Mouse (Mus musculus) spleen, postnatal 36 days (tissue): ENCODE data around the gene Tas1r1.
A peak's percentile ranks its signal among the peaks of the same experiment; 100 is the strongest.

Experiments
- DNase-seq, 2 experiments: peaks; one replicate each; pipeline ENCODE4 v3.0.0; 2022; ENCODE audit warnings: low spot score in 2 of 2, mixed read lengths in 1 of 2

Tas1r1 gene

DNA sequence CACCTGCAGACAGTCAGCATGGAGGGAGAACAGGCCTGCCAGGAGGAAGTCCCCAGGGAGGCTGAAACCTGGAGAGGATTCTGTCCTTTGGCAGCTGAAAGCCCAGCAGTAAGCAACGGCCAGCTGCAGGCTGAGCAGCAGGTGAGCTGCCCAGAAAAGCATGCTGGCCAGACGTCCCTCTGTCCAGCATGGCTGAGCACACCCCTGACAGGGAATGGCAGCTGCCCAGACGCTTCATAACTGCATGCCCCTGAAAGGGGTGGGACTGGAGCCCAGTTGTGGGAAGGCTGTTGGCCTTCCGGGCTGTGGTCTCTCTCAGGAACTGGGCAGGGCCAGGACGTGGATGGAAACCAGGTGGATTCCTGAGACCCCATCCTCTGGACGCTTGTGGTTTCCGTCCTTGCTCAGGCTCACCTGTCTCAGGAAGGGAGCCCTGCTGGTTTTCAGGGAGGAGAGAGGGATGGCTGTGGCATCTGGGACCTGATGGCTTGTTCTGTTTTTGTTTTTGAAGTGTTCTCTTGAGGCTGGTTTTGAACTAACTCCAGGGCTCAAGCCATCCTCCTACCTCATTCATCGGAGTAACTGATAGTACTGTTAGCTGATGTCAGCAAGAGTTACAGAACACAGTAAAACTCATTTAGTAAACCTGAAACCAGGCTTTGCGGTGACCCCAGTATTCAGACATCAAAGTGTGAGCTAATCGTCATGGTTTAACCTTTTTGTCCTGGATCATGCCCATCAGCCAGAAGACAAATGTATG lies at the start of gene Tas1r1:
TSS of gene Tas1r1 (minus strand) at position 344 of the 760 bp plus-strand sequence.
- no peak for DNase-seq

DNA sequence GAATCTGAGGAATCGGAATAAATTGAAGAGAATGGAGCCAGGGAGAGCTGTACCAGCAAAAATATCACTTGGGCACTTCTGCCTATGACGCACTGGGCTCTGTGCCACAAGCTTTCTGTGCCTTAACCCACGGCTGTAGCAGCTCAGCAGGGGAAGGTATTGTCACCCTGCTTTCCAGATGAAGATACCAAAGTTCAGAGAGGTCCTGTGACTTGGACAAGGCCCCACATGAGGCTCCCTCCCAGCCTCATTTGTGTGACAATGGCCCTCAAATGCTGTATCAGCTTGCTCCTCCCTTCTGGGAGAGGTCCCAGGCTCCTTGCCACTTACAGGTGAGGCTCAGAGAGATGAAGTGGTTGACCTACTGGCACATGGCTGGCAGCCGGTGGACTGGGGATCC lies 49.8 kb upstream of the Tas1r1 start:
- no peak for DNase-seq

DNA sequence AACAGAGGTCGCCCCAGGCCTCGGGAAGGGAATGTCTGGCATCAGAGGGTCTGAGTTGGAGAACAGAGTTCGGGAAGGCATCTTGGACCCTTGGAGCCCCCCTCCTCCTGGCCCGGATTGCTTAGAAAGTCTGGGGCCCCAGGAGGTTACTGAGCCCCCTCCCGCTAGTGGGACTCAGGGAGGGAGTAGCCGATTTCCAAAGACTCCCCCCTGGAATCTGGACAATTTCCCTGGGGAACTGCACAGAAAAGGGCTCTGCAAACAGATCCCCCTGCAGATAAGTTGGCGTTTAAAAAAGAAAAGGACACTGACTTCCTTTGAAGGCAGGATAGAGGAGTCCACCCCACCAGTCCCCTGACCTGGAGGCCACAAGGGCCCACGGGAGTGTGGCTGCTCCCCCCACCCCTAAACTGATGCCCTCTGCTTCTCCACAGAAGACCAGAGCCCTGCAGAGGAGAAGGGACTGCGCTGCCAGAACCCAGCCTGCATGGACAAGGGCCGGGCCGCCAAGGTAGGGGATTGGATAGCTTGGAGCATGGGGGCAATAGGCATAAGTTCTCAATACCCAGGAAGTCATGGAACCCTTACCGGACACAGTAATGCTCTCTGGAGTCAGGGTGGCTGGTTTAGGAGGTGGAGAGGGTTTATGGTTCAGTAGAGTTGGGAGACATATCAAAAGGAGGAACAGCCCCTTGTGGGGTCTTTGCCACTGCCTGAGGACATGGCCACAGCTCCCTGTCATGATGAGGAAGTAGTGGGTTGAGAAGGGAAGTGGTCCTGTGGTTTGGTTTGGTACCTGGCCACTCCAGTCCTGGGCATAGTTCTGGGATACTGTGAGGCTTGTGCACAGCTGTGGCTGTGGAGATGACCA lies 49.1 kb upstream of the Tas1r1 start:
- DNase-seq, result no peak

DNA sequence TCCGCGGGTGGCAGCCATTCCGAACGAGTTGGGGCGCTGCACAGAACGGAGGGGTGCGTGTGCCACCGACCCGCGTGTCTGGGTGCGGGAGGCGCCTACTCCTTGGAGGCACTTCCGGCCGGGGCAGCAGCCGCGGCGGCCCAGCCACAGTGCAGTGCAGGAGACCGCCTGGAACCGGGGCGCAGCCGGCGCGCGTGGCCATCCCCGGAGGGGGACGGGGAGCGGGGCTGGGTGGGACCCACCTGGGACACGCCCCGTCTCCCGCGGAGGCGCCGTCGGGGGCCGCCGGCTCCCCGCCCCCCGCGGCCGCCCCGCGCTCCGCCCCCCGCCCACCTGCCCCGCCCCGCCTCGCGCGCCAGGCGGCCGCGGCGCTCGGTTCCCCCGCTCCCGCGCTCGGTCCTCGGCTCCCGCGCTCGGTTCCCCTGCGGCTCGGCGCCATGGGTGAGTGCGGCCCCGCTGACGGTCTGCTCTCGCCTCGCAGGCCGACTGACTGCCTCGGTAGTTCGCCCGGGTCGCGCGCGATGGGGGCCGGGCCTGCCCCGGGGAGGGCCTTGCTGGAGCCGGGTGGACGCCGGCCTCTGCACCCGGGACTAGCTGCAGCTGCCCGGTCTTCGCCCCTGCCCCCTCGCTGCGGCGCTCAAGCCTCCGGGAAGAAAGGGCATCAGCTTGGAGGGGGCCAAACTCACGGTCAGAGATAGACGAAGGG lies 48.3 kb upstream of the Tas1r1 start:
- DNase-seq, result peak; percentile 23 to 38

DNA sequence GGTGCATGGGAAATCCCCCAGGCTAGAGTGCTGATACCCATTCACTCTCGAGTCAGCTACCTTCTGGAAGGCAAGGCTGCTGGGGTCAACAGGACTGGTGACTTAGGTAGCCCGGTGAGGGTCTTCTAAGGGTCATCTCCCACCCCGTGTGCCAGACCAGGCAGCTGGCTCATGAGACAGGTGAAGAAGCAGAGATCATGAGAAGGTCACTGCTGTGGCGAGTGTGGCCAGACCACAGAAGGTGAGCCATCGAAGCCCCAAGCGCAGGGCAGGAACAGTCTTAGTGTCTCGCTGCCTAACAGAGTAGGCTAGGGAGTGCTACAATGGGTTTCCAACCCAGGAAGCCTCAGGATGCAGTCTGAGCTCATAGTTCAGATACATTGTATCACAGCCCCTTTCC lies 46.2 kb upstream of the Tas1r1 start:
- no peak for DNase-seq

DNA sequence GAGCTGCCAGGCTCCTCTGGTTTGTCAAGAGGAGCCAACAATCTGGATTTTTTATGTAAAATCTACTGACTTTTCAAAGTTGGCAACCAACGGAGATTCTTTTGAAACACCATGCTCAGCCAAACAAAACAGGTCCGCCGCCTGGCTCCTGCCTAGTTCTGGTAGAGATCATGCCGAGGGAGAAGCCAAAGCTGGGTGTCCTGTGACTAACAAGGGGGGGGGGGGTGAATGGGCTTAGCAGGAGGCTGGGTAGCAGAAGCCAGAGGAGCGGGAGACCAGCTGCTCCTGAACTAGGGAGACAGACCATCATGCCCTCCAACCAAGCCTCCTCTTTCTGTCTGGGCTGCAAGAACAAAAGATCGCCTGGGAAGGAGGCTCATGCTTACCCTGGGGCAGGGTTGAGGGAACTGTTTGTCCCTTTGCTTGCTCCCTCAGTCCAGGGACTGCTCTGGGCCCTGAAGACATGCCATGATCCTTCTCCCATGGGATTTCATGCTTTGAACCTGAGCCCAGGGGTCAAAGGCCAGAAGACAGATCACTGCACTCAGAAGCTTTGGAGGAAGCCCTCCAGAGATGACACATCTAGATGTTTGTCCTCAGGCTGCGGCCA lies 45.3 kb upstream of the Tas1r1 start:
- no peak for DNase-seq

DNA sequence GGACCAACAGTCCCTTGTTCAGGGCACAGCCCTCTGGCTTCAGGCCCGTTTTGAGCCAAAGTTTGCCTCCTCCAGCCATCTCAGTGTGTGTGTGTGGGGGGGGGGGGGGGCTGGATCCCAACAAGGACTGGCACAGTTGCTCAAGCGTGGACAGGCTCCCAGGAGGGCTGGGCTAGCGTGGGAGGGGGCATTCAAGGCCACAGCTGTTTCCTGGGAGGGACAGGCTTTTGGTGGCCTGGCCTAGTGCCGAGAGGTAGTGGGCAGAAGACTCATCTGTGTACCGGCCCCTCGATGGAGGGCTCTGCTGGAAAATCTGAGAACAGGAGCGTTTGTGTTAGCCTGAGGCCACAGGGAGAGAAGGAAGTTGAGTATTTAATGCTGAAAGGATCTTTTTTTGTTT lies 41.6 kb upstream of the Tas1r1 start:
- no peak for DNase-seq

DNA sequence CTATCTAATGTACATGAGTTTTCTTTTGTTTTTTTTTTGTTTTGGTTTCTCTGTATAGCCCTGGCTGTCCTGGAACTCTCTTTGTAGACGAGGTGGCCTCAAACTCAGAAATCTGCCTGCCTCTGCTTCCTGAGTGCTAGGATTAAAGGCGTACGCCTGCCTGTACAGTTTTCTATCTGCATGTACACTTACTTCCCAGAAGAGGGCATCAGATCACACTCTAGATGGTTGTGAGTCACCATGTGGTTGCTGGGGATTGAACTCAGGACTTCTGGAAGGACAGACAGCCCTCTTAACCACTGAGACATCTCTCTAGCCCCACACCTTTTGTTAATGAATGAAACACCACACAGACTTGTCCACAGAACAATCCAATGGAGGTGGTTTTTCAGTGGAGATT lies 40.9 kb upstream of the Tas1r1 start:
- no peak for DNase-seq

DNA sequence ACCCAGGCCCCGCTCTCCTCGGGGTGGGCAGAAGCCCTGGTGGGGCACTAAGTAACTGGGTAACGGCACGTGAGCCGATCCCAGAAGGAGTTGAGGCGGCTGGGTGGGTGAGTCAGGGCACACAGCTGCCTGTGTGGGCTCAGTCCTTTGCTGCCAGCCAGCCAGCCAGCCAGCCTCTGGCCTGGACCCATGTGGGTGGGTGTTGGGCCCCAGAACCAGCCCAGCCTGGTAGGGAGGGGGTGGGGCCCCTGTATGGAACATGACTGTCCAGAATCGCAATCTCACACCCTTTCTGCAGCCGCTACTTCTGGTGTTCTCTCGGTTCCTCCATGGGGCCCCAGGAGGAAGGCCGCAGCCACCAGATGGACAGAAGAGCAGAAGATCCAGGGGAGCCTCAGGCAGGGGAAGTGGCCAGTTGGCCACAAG lies 39.8 kb upstream of the Tas1r1 start:
- no peak for DNase-seq

DNA sequence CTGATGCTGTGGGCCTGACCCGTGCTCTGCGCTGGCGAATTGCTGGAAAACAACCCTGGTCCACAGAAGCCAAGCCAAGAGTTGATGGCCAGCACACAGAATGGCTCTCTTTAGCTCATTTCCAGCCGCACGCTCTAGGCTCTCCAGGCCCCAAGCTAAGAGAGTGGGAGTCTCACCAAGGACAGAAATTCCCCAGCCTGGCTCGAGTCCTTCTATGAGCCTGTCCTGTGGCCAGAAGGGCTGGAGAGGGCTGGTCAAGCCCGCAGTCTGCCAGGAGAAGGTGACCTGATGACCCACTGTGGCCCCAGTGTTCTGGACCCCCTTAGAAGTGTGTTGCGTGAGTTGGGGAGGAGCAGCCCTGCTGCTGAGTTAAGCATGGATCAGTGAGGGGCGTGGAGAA lies 38.8 kb upstream of the Tas1r1 start:
- no peak for DNase-seq

DNA sequence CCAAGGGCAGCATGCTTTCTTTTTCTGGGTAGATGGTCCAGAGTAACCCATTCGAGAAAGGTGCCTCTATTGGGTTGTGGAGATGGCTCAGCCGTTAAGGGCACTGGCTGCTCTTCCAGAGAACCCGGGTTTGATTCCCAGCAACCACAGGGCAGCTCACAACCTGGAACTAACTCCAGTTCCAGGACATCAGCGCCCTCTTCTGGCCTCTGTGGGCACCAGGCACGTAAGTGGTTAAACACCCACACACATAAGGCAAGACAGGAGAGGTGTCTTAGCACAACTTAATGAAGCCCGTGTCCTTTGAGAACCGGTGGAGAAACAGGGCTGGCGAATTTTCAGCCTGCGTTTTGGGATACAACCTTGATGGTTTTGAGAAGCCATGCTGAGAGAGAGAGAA lies 36.2 kb upstream of the Tas1r1 start:
- no peak for DNase-seq

DNA sequence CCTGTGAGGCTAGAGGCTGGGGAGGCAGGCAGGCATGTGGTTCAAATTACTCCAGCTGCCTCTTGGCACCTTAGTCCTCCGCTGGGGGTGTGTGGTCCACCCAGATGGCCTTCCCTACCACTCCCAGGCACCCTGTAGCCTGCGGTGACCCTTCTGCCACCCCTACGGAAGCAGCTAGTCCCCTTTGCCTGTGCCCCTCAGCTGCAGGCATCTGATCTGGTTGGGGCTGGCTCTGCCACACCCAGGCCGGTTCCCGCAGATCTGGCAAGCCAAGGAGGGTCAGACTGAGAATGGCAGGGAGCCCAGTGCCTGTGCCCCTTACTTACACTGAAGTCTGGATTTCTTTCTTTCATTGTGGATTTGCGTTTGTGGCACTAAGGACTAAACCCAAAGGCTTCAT lies 35.3 kb upstream of the Tas1r1 start:
- DNase-seq, result no peak

DNA sequence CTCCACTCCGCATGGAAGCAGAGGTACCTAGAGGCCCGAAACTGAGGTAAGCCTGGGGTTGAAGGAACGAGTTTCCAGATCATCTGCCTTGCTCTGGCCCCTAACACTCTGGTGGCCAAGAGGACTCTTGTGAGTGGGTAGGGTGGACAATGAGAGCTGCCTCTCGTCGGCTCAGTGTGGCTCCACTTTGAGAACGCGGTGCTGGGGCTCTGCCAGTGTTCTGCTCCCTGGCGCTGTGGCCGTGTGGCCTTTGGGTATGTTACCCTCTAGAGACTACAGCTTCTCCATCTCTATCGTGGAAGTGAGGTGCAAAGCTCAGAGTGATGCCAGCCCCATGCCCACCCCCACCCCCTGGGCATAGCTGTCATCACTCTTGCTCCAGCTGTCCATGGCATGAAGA lies 34.3 kb upstream of the Tas1r1 start:
- DNase-seq, result no peak

DNA sequence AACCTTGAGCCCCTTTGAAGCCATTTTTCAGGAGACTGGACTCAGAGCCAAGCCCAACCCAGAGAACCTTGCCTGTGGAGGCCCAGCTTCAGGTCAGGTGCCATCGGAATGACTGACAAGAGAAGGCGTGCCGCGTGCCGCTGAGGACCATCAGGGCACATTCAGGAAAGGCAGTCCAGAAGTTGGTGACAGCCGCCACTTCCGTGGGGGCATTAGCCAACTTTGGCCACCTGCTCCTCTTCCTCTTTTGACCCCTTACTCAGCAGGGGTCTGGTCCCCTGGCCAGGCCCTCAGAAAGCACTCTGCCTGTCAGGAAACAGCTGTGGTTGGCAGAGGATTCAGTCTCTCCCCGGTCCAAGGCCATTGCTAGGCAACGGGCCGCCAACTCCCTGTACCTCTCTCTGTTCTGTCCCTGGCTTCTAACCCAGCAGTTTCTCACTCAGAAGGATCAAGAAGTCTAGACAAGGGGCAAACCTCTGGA lies 33.8 kb upstream of the Tas1r1 start, which contains the start of gene Plekhg5:
TSS of gene Plekhg5 (plus strand) at position 378 of the 481 bp plus-strand sequence.
- DNase-seq, result no peak

DNA sequence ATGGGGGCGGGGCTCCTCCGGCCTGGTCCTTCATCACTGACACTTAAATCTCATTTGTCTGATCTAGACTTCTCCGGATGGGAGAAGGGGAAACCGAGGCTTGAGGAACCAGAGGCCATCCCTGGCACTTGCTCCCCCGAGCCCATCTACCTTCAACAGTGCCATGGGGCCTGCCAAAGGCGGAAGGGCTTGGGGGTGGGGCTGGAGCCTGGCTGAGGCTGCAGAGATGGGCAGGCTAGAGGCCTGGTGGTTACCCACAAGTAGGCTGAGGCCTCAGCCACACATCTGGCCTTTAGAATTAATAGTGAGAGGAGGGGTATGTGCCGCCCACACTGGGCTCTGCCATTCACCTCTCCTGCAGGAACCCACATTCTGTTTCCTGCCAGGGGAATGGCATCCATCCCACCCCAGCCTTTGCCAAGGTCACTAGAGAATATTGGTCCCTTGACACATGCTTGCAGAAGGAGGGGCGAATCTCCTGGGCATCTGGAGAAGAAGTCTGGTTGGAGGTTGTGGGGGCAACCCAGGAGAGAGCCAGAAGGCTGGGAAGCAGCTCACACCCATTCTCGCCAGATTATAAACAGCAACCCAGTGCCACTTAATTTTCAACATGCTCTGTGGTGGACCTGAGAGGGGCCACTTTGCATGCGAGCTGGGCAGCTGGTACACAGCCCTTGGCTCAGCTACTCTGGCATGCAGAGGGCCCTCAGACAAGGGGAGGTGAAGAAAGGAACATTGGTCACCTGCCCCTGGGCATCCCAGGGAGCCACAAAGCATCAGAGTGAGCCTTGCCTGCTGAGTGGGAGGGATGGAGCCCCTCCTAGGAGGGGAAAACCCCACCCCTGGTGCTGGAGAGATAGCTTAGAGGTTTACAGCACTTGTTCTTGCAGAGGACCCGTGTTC lies 32.4 kb upstream of the Tas1r1 start:
- DNase-seq, result no peak

DNA sequence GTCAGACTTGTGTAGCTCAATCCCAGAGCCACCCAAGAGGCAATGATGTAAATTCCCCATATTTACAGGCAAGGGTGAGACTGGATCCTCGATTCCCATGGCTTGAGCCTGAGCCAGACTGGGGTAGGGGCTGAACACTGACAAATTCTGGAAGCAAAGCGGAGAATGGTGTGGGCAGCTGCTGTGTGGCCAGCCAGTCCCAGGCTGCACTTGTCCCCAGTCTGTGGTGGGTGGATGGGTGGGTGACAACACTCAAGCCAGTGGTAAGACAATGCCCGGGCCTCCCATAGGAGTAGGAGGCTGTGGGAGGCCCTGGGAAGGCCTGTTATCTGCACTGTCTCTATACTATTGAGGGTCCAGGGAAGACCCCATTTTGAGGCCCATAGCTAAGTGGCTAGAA lies 30.9 kb upstream of the Tas1r1 start:
- DNase-seq, result no peak

DNA sequence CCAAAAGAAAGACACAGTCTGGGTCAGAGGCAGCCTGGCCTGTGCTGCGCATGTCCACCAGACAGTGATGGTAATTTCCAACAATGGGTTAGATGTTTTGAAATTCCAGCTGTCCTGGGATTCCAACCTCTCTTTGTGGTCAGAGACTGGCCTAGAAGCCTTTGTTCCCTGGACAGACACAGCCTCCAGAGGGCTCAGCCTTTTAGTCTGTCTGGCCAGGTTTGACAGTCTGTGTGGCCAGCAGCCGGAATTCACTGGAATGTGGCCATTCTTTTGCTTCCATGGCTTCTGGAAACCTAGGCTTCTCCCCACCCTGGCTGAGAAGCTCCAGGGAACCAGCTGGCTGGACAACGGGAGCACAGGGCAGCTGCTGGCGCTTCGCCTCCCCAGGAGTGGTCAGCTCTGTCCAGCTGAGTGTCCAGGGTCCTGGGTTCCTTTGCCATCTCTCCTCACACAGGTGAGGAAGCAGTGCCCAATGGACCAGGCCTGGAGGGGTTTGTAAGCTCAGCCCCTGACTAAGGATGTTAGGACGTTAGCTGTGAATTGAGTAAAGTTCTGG lies 29.9 kb upstream of the Tas1r1 start:
- DNase-seq, result no peak

DNA sequence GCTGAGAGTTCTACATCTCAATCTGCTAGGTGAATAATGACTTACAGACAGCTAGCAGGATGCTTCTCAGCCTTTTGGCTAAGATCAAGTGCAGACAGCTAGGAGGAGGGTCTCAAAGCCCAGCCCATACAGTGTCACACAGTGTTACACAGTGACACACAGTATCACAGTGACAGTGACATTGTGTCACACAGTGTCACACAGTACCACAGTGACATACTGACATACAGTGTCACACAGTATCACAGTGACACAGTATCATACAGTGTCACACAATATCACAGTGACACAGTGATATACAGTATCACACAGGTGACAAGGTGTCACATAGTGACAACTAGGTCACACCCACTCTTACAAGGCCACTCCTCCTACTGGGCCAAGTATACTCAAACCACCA lies 28.9 kb upstream of the Tas1r1 start:
- no peak for DNase-seq

DNA sequence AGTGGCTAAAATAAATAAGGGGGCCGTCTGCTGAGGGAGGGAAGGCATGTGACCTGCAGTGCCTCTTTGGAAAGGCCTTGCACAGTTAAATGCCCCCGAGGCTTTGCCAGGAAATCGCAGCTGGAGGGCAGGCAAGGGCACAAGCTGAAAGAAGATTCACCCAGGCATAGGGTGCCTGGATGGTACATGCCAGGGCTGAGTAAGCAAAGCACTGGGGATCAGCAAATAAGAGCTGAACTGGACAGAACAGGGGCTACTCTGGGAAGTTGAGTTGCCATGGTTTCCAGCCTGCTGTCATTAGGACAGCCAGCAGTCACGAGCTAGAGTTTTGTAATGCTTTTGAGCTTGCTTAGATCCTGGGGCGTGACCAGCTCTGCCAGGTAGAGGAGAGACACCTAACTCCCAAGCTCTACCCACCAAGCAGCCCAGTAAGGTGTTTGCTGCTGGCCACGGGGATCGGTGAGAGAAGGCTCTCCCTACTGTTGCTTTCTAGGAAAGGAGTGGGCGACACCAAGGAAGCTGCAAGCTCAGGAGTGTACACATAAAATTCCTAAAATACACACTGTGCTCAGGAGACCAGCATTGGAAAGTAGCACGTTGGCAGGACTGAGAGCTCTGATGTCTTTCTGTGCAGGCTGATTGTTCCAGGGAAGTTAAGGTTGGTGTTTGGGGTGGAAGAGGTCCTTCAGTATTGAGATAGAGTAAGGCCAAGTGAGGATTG lies 24.2 kb upstream of the Tas1r1 start:
- DNase-seq, result no peak

DNA sequence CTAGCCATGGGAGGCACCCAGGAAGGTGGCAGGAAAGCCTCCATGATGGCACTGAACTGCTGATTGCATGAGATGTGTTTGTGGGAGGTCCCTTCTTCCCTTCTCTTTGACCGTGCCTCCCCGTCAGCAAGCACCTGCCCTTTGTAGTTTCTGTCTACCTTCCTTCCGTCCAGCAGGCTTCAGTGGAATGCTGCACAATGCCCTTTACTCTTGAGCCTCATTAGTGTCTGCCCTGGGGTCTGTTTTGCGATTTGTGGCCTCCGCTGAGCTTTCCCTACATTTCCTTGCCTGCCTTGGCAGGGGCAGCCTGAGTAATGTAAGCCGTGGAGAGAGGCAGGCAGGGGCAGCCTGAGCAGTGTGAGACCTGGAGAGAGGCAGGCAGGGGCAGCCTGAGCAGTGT lies 6.2 kb upstream of the Tas1r1 start:
- no peak for DNase-seq
